Mouse (Mus musculus): ENCODE results near the gene Adgrf1.

Gene Adgrf1

GRCm38 (mm10) chr17:43270161-43270560, at the start of gene Adgrf1:
Gene Adgrf1 (plus strand): TSS chr17:43270329.
- no peak for DNase-seq

- no peak for DNase-seq
Observed at GRCm38 (mm10) chr17:43226101-43226500, 44.0 kb upstream of the Adgrf1 start.

GRCm38 (mm10) chr17:43229621-43230513, 40.3 kb upstream of the Adgrf1 start:
- peak; percentile 79 for DNase-seq

GRCm38 (mm10) chr17:43230821-43231220, 39.3 kb upstream of the Adgrf1 start:
- DNase-seq = no peak

- DNase-seq = no peak
Observed at GRCm38 (mm10) chr17:43232769-43233168, 37.4 kb upstream of the Adgrf1 start.

GRCm38 (mm10) chr17:43236656-43237250, 33.4 kb upstream of the Adgrf1 start:
- no peak for DNase-seq

GRCm38 (mm10) chr17:43239035-43239434, 31.1 kb upstream of the Adgrf1 start:
- DNase-seq = no peak

- DNase-seq = peak; percentile 90
Observed at GRCm38 (mm10) chr17:43241134-43241533, 29.0 kb upstream of the Adgrf1 start.

- no peak for DNase-seq
Observed at GRCm38 (mm10) chr17:43242609-43243008, 27.5 kb upstream of the Adgrf1 start.

GRCm38 (mm10) chr17:43245364-43245763, 24.8 kb upstream of the Adgrf1 start:
- no peak for DNase-seq

GRCm38 (mm10) chr17:43247245-43247644, 22.9 kb upstream of the Adgrf1 start:
- DNase-seq = no peak

- DNase-seq = peak; percentile 18
Observed at GRCm38 (mm10) chr17:43249645-43250044, 20.5 kb upstream of the Adgrf1 start.

- DNase-seq = peak; percentile 55
Observed at GRCm38 (mm10) chr17:43251249-43252125, 18.6 kb upstream of the Adgrf1 start.

- no peak for DNase-seq
Observed at GRCm38 (mm10) chr17:43252846-43253245, 17.3 kb upstream of the Adgrf1 start.

GRCm38 (mm10) chr17:43254261-43254660, 15.9 kb upstream of the Adgrf1 start:
- no peak for DNase-seq

GRCm38 (mm10) chr17:43256536-43257135, 13.5 kb upstream of the Adgrf1 start:
- no peak for DNase-seq

GRCm38 (mm10) chr17:43257699-43258098, 12.4 kb upstream of the Adgrf1 start:
- no peak for DNase-seq

- DNase-seq = no peak
Observed at GRCm38 (mm10) chr17:43261937-43262336, 8.2 kb upstream of the Adgrf1 start.

- no peak for DNase-seq
Observed at GRCm38 (mm10) chr17:43264739-43265138, 5.4 kb upstream of the Adgrf1 start.

- DNase-seq = peak; percentile 90
Observed at GRCm38 (mm10) chr17:43265178-43265837, 4.8 kb upstream of the Adgrf1 start.

GRCm38 (mm10) chr17:43265944-43266343, 4.2 kb upstream of the Adgrf1 start:
- no peak for DNase-seq

- DNase-seq = peak; percentile 27
Observed at GRCm38 (mm10) chr17:43266636-43267035, 3.5 kb upstream of the Adgrf1 start.

Data from kidney, postnatal 10 days (tissue).